ENCODE assay signal across 10 mouse cellular contexts in genomic region chr4:117912685-117913273, GRCm38 (mm10). TPM values are rescaled to one million over a fixed set of nuclear protein-coding genes. Genes with fewer than 3 reads are reported as not detected.
DNase-seq lines count a peak whose midpoint lies in the region; ATAC-seq and TF ChIP-seq lines count a peak whose summit lies in the region.
"Had no signal": no experiment of that assay in that cellular context is flagged by ENCODE, and none has a peak within 500 bp of the region (broad histone marks: within the 10 kb centered on the region; RNA-seq: fewer than 3 reads in every experiment).

No protein-coding gene starts in this region.

- no peaks in the 10 kb centered on the region for H3K9me3 ChIP-seq in megakaryocyte, embryonic 14.5 days
- no peaks in the 10 kb centered on the region for H3K9me3 ChIP-seq in limb, embryonic 15.5 days

- TF ChIP-seq POLR2A in cerebellum, adult 2 months (IDR thresholded peaks at IDR 0.05; ENCODE audit: borderline replicate concordance, insufficient read depth, low read length), result no peak

- WGBS in cerebellum, adult 2 months, result 3% methylated on average over 7 of the region's 7 CpGs
- 50% methylated on average over 7 of the region's 7 CpGs for WGBS in limb, embryonic 15.5 days

- no peak for ATAC-seq in cerebellum, adult (ENCODE audit: insufficient number of reproducible peaks, low FRiP score, low TSS enrichment)
- ATAC-seq in megakaryocyte, adult 5-6 weeks (ENCODE audit: poor library complexity, severe bottlenecking), result no peak
- no peak for ATAC-seq in limb, embryonic 15.5 days (ENCODE audit: insufficient number of reproducible peaks, low FRiP score, low TSS enrichment, low read depth)

- H3K27me3 ChIP-seq in cerebellum, adult 2 months (ENCODE audit: control insufficient read depth, insufficient read depth, low read length), result no peaks in the 10 kb centered on the region
- no peaks in the 10 kb centered on the region for H3K27me3 ChIP-seq in megakaryocyte, embryonic 14.5 days (replicated peaks)
- no peaks in the 10 kb centered on the region for H3K27me3 ChIP-seq in limb, embryonic 15.5 days

- H3K27ac ChIP-seq in cerebellum, adult 2 months (ENCODE audit: insufficient read depth, low read length), result peak overlapping the region; percentile 92
- no peak overlapping the region for H3K27ac ChIP-seq in limb, embryonic 15.5 days

- no peak overlapping the region for H3K9ac ChIP-seq in limb, embryonic 15.5 days

- H3K4me2 ChIP-seq in limb, embryonic 15.5 days, result peak overlapping the region; percentile 99; the same call in 1 of the 2 replicates

- H3K4me1 ChIP-seq in cerebellum, adult 2 months (ENCODE audit: control insufficient read depth, insufficient read depth, low read length), result peaks cover 29% of the 10 kb centered on the region
- H3K4me1 ChIP-seq in megakaryocyte, embryonic 14.5 days, result peaks cover 79% of the 10 kb centered on the region
- peaks cover 38% of the 10 kb centered on the region for H3K4me1 ChIP-seq in limb, embryonic 15.5 days

- DNase-seq in cerebellum, adult 2 months, result peak in 1 of 2 experiments; percentile 50
- no peak for DNase-seq in ovary, postnatal 36 days (ENCODE audit: low spot score)
- no peak for DNase-seq in Muller cell, postnatal 12 days (ENCODE audit: inconsistent ontology term)
- no peak for DNase-seq in urinary bladder, adult 2 months (ENCODE audit: low spot score)
- DNase-seq: adrenal gland, adult 8-10 months had no signal

- TF ChIP-seq CTCF in cerebellum, adult 2 months (IDR thresholded peaks at IDR 0.05; ENCODE audit: borderline replicate concordance, insufficient read depth, low read depth, low read length), result no peak

- H3K36me3 ChIP-seq in megakaryocyte, embryonic 14.5 days (replicated peaks; ENCODE audit: low read length), result peaks cover 47% of the 10 kb centered on the region
- H3K36me3 ChIP-seq in limb, embryonic 15.5 days, result peaks cover 18% of the 10 kb centered on the region

- H3K4me3 ChIP-seq in cerebellum, adult 2 months (replicated peaks; ENCODE audit: insufficient read depth, low read depth, low read length), result peak overlapping the region; percentile 98
- H3K4me3 ChIP-seq in megakaryocyte, embryonic 14.5 days (replicated peaks), result peak overlapping the region; percentile 56
- peak overlapping the region; percentile 64 for H3K4me3 ChIP-seq in limb, embryonic 15.5 days

RNA-seq across cellular contexts. Expression of gene Ipo13, which starts 2.0 kb away (rescaled TPM):
- 183 and 192 TPM in 2 replicates for polyA plus RNA-seq in cerebellum, adult 2 months (2012; rRNA removed)
- 7.4 and 13.2 TPM in 2 replicates for polyA plus RNA-seq in megakaryocyte, embryonic 14.5 days (2012; ENCODE audit: insufficient read depth, low replicate concordance)
- total RNA-seq in megakaryocyte, adult 5-6 weeks (2015), result 15.5 and 17.0 TPM in 2 replicates
- total RNA-seq in megakaryocyte, adult 5-6 weeks (2017), result 8.7 and 11.2 TPM in 2 replicates
- 39.0 and 41.1 TPM in 2 replicates for polyA plus RNA-seq in limb, embryonic 15.5 days (2015; fragmentation: Nextera tagmentation; extraction: Ambion mirVana)
- 40.0 and 40.5 TPM in 2 replicates for polyA plus RNA-seq in urinary bladder, adult 2 months (2012; rRNA removed)

RNA-seq across cellular contexts. Expression of gene Artn, which starts 16.8 kb away (rescaled TPM):
- polyA plus RNA-seq in cerebellum, adult 2 months (2012; rRNA removed), result 0.38 and 0.40 TPM in 2 replicates
- polyA plus RNA-seq in megakaryocyte, embryonic 14.5 days (2012; ENCODE audit: insufficient read depth, low replicate concordance), result 0.74 TPM in 1 of 2 replicates, not detected in the other
- total RNA-seq in megakaryocyte, adult 5-6 weeks (2015), result not detected in 2 replicates
- total RNA-seq in megakaryocyte, adult 5-6 weeks (2017), result not detected in 2 replicates
- polyA plus RNA-seq in limb, embryonic 15.5 days (2015; fragmentation: Nextera tagmentation; extraction: Ambion mirVana), result 5.4 and 5.7 TPM in 2 replicates
- polyA plus RNA-seq in urinary bladder, adult 2 months (2012; rRNA removed), result 7.2 and 7.8 TPM in 2 replicates
- total RNA-seq: liver, adult 2 months had no signal

RNA-seq across cellular contexts. Expression of gene Dph2, which starts 20.9 kb away (rescaled TPM):
- polyA plus RNA-seq in cerebellum, adult 2 months (2012; rRNA removed), result 16.6 and 18.0 TPM in 2 replicates
- 3.1 and 9.9 TPM in 2 replicates for polyA plus RNA-seq in megakaryocyte, embryonic 14.5 days (2012; ENCODE audit: insufficient read depth, low replicate concordance)
- 5.2 and 6.5 TPM in 2 replicates for total RNA-seq in megakaryocyte, adult 5-6 weeks (2015)
- 4.1 and 4.3 TPM in 2 replicates for total RNA-seq in megakaryocyte, adult 5-6 weeks (2017)
- 16.2 and 16.8 TPM in 2 replicates for polyA plus RNA-seq in limb, embryonic 15.5 days (2015; fragmentation: Nextera tagmentation; extraction: Ambion mirVana)
- 9.6 and 14.0 TPM in 2 replicates for polyA plus RNA-seq in urinary bladder, adult 2 months (2012; rRNA removed)

RNA-seq across cellular contexts. Expression of gene Atp6v0b, which starts 25.6 kb away (rescaled TPM):
- polyA plus RNA-seq in cerebellum, adult 2 months (2012; rRNA removed), result 669 and 676 TPM in 2 replicates
- polyA plus RNA-seq in megakaryocyte, embryonic 14.5 days (2012; ENCODE audit: insufficient read depth, low replicate concordance), result 395 and 493 TPM in 2 replicates
- 482 and 584 TPM in 2 replicates for total RNA-seq in megakaryocyte, adult 5-6 weeks (2015)
- 229 and 245 TPM in 2 replicates for total RNA-seq in megakaryocyte, adult 5-6 weeks (2017)
- 229 and 243 TPM in 2 replicates for polyA plus RNA-seq in limb, embryonic 15.5 days (2015; fragmentation: Nextera tagmentation; extraction: Ambion mirVana)
- polyA plus RNA-seq in urinary bladder, adult 2 months (2012; rRNA removed), result 245 and 352 TPM in 2 replicates

RNA-seq across cellular contexts. Expression of gene B4galt2, which starts 29.5 kb away (rescaled TPM):
- 41.0 and 42.0 TPM in 2 replicates for polyA plus RNA-seq in cerebellum, adult 2 months (2012; rRNA removed)
- 1.5 TPM in 1 of 2 replicates, not detected in the other for polyA plus RNA-seq in megakaryocyte, embryonic 14.5 days (2012; ENCODE audit: insufficient read depth, low replicate concordance)
- total RNA-seq in megakaryocyte, adult 5-6 weeks (2015), result not detected in 2 replicates
- 0.61 TPM in 1 of 2 replicates, not detected in the other for total RNA-seq in megakaryocyte, adult 5-6 weeks (2017)
- polyA plus RNA-seq in limb, embryonic 15.5 days (2015; fragmentation: Nextera tagmentation; extraction: Ambion mirVana), result 23.1 and 27.6 TPM in 2 replicates
- 18.4 and 23.8 TPM in 2 replicates for polyA plus RNA-seq in urinary bladder, adult 2 months (2012; rRNA removed)
